Mouse (Mus musculus) neural tube, embryonic 12.5 days (tissue): ENCODE measurements at regions not wholly inside any gene's neighbourhood (a gene's known extent, or its start where the extent isn't known, plus 50 kb on each side); places are given as distances from the start of the nearest gene placed in this dataset.

Experiments
- ATAC-seq: fragments of 200-750 bp; cut with Nextera tagmentation; 2 replicates; pipeline ENCODE4 v1.8.0; 2017; ENCODE audit warnings: low read depth, mild to moderate bottlenecking, moderate TSS enrichment, moderate library complexity; ENCODE audit not compliant: low FRiP score
- H3K27ac ChIP-seq: fragments of 300-500 bp; sonication (generic); 2 replicates; pipeline ENCODE4 v1.5.1; 2016
- H3K27me3 ChIP-seq: fragments of 300-500 bp; sonication (generic); replicated peaks from 2 replicates; pipeline ENCODE4 v1.6.1; 2016; ENCODE audit warnings: mild to moderate bottlenecking
- H3K36me3 ChIP-seq: fragments of 300-500 bp; sonication (generic); 2 replicates; pipeline ENCODE4 v1.6.1; 2016; ENCODE audit warnings: mild to moderate bottlenecking
- H3K4me1 ChIP-seq: fragments of 300-500 bp; sonication (generic); 2 replicates; pipeline ENCODE4 v1.6.1; 2016
- H3K4me2 ChIP-seq: fragments of 300-500 bp; sonication (generic); replicated peaks from 2 replicates; pipeline ENCODE4 v1.6.1; 2016; ENCODE audit warnings: mild to moderate bottlenecking
- H3K4me3 ChIP-seq: fragments of 300-500 bp; sonication (generic); 2 replicates; pipeline ENCODE4 v1.5.1; 2016
- H3K9ac ChIP-seq: fragments of 300-500 bp; sonication (generic); 2 replicates; pipeline ENCODE4 v1.6.1; 2016; ENCODE audit warnings: mild to moderate bottlenecking
- H3K9me3 ChIP-seq: fragments of 300-500 bp; sonication (generic); 2 replicates; pipeline ENCODE4 v1.6.1; 2016; ENCODE audit warnings: mild to moderate bottlenecking
- WGBS: fragments of 180-500 bp; shearing (Covaris S2); methylation state at CpG from one replicate; pipeline ENCODE4 v1.1.7; 2016; 5-methylcytosine and 5-hydroxymethylcytosine counted together

DNA sequence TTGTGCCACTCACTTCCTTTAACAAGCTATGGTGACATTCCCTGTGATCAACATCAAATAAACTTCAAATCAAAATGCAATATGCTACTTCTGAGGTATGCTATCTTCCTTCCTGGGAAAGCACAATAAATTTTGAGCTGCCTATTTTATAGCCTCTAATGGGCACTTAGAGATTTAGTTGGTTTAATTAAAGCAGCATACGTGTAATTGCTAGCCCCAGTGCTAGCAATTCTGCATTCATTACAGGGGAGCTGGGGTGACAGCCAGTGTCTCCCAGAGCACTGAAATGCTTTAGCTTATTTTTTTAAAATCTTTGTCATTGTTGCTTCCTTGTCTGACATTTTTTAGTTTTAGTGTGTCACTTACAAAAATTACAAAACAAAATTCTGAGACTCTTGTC lies 355.8 kb downstream of the Rnd3 start:
- Histone ChIP-seq H3K4me1 (peaks cover 3% of the 10 kb centered on the region; the same call in 1 of the 2 replicates), H3K4me2 (no peak overlapping the region), H3K27me3 (no peaks in the 10 kb centered on the region), H3K4me3 (no peak overlapping the region), H3K9me3 (0 out of 2 replicates have a peak, but pooled peaks cover 5% of the 10 kb centered on the region), H3K27ac (no peak overlapping the region), H3K9ac (no peak overlapping the region), H3K36me3 (no peaks in the 10 kb centered on the region)
- ATAC-seq, result no peak
- WGBS, result 38% methylated on average over 1 of the region's 1 CpGs

- no peak overlapping the region for H3K9ac ChIP-seq
- H3K4me2 ChIP-seq, result no peak overlapping the region
- H3K4me3 ChIP-seq, result no peak overlapping the region
- no peaks in the 10 kb centered on the region for H3K27me3 ChIP-seq
- ATAC-seq, result no peak
- H3K27ac ChIP-seq, result no peak overlapping the region
- peaks cover 3% of the 10 kb centered on the region; the same call in 1 of the 2 replicates for H3K4me1 ChIP-seq
- H3K9me3 ChIP-seq, result 0 out of 2 replicates have a peak, but pooled peaks cover 5% of the 10 kb centered on the region
- WGBS, result 83% methylated on average over 4 of the region's 4 CpGs
- H3K36me3 ChIP-seq, result no peaks in the 10 kb centered on the region
These were observed 359.8 kb downstream of the Rnd3 start for GRCm38 (mm10) chr2:50789051-50789651.

- Histone ChIP-seq H3K4me1 (no peaks in the 10 kb centered on the region), H3K9me3 (no peaks in the 10 kb centered on the region), H3K4me3 (no peak overlapping the region), H3K27me3 (no peaks in the 10 kb centered on the region), H3K27ac (no peak overlapping the region), H3K9ac (no peak overlapping the region), H3K4me2 (no peak overlapping the region), H3K36me3 (no peaks in the 10 kb centered on the region)
- ATAC-seq, result no peak
- WGBS, result 83% methylated on average over 8 of the region's 8 CpGs
These were observed 376.8 kb downstream of the Rnd3 start for GRCm38 (mm10) chr2:50772101-50772500.

- WGBS, result 94% methylated on average over 2 of the region's 2 CpGs
- no peak overlapping the region for H3K4me2 ChIP-seq
- H3K4me1 ChIP-seq, result peaks cover 8% of the 10 kb centered on the region; the same call in 1 of the 2 replicates
- H3K9ac ChIP-seq, result no peak overlapping the region
- no peaks in the 10 kb centered on the region for H3K27me3 ChIP-seq
- H3K9me3 ChIP-seq, result no peaks in the 10 kb centered on the region
- no peak for ATAC-seq
- H3K27ac ChIP-seq, result no peak overlapping the region
- H3K36me3 ChIP-seq, result no peaks in the 10 kb centered on the region
- no peak overlapping the region for H3K4me3 ChIP-seq
These were observed 389.9 kb downstream of the Rnd3 start for GRCm38 (mm10) chr2:50759016-50759415.

DNA sequence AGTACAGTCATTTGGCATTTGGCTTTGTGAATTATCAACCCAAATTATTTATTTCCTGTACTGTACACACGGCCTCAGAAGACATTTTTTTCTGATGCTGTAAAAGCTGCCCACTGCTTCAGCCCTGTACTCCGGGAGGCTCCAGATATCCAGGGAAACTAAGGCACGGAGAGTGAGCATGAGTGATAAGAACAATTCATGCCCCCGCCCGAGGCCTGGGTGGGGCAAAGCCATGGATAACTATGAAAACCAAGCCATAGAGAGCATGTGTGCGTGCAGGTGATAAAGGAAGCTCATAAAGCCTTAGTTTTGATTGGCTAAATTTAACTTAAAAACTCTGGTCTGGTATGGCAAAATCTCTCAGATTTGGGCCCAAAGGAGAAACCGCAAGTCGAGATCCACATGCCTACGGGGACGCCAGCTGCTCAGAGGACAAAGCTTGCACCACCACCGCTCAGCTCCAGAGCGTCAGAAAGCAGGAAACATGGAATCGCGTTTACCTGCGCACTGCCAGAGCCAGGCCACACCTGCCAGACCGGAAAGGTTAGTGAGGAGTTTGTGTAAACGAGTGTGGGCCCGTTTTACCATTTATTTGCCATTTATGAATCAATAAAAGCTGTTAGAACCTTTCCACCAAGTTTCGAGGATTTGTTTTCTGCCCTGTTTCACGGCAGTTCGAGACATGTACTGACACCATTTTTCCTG lies 390.9 kb downstream of the Rnd3 start:
- Histone ChIP-seq H3K4me3 (no peak overlapping the region), H3K9ac (no peak overlapping the region), H3K27me3 (no peaks in the 10 kb centered on the region), H3K4me2 (no peak overlapping the region), H3K9me3 (no peaks in the 10 kb centered on the region), H3K4me1 (peaks cover 8% of the 10 kb centered on the region; the same call in 1 of the 2 replicates), H3K36me3 (no peaks in the 10 kb centered on the region), H3K27ac (no peak overlapping the region)
- 91% methylated on average over 21 of the region's 21 CpGs for WGBS
- no peak for ATAC-seq

- Histone ChIP-seq H3K27ac (no peak overlapping the region), H3K27me3 (no peaks in the 10 kb centered on the region), H3K4me1 (peaks cover 8% of the 10 kb centered on the region; the same call in 1 of the 2 replicates), H3K9ac (no peak overlapping the region), H3K4me3 (no peak overlapping the region), H3K9me3 (no peaks in the 10 kb centered on the region), H3K4me2 (no peak overlapping the region), H3K36me3 (no peaks in the 10 kb centered on the region)
- 32% methylated on average over 9 of the region's 9 CpGs for WGBS
- ATAC-seq, result peak; percentile 75
These were observed 393.1 kb downstream of the Rnd3 start for GRCm38 (mm10) chr2:50755616-50756450.

- Histone ChIP-seq H3K27ac (no peak overlapping the region), H3K27me3 (no peaks in the 10 kb centered on the region), H3K4me2 (no peak overlapping the region), H3K9me3 (no peaks in the 10 kb centered on the region), H3K9ac (no peak overlapping the region), H3K4me1 (peaks cover 8% of the 10 kb centered on the region; the same call in 1 of the 2 replicates), H3K4me3 (no peak overlapping the region), H3K36me3 (no peaks in the 10 kb centered on the region)
- 0 out of 2 replicates have a peak, but pooled peaks have one; percentile 7 for ATAC-seq
- WGBS, result 49% methylated on average over 6 of the region's 6 CpGs
These were observed 393.8 kb downstream of the Rnd3 start for GRCm38 (mm10) chr2:50755160-50755559.

GRCm38 (mm10) chr2:50752408-50752807 lies 396.5 kb downstream of the Rnd3 start:
- ATAC-seq, result no peak
- no peak overlapping the region for H3K4me3 ChIP-seq
- H3K9ac ChIP-seq, result no peak overlapping the region
- 87% methylated on average over 9 of the region's 9 CpGs for WGBS
- H3K27me3 ChIP-seq, result no peaks in the 10 kb centered on the region
- no peaks in the 10 kb centered on the region for H3K36me3 ChIP-seq
- H3K27ac ChIP-seq, result no peak overlapping the region
- no peaks in the 10 kb centered on the region for H3K9me3 ChIP-seq
- H3K4me2 ChIP-seq, result no peak overlapping the region
- H3K4me1 ChIP-seq, result peaks cover 4% of the 10 kb centered on the region; the same call in 1 of the 2 replicates

DNA sequence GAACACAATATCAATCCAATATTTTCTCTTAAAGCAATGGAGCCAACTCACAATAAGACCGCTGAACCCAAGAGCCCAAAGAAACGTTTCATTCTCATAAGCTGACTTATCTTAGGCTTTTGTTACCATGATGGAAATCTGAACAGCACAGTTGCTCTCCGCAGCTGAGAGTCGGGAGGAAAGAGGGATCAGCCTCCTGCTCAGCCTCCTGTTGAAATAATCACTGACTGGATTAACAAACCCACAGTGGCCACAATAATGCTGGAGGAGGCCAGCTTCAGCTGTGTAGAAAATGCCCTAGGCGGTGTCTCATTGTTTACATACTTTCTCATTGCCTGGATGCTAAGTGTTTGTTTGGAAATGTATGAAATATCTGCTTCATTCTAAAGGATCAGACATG lies 398.1 kb downstream of the Rnd3 start:
- 84% methylated on average over 5 of the region's 5 CpGs for WGBS
- Histone ChIP-seq H3K4me1 (no peaks in the 10 kb centered on the region), H3K27me3 (no peaks in the 10 kb centered on the region), H3K9ac (no peak overlapping the region), H3K36me3 (no peaks in the 10 kb centered on the region), H3K4me2 (no peak overlapping the region), H3K9me3 (no peaks in the 10 kb centered on the region), H3K4me3 (no peak overlapping the region), H3K27ac (no peak overlapping the region)
- ATAC-seq, result no peak

DNA sequence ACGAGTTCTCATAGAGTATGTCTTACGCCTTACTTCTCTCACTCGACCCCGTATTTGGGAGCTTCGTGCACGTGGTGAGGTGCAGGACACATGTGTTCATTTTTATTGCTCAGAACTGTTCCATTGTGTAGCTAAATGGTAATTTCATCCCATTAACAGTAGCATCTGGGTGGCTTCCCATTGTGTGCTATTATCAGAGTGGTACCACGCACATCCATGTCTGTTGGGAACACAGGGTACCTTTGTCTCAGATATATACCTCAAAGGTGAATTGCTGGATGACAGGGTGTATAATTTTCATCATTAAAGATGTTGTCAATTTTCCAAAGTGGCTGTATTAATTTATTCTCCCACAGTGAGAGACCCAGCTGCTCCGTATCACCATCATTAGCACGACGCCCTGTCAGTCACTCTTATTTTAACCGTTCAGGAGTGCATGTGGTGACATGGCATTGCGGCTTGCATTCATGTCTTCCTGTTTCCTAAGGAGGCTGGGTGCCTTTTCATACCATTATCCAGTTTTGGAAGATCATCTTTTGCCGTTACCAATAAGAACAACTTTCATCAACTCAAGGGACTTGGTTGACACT lies 404.2 kb downstream of the Rnd3 start:
- Histone ChIP-seq H3K9ac (no peak overlapping the region), H3K4me3 (no peak overlapping the region), H3K9me3 (no peaks in the 10 kb centered on the region), H3K4me2 (no peak overlapping the region), H3K4me1 (peaks cover 8% of the 10 kb centered on the region; the same call in 1 of the 2 replicates), H3K27me3 (no peaks in the 10 kb centered on the region), H3K27ac (no peak overlapping the region), H3K36me3 (no peaks in the 10 kb centered on the region)
- WGBS, result 59% methylated on average over 13 of the region's 13 CpGs
- ATAC-seq, result peak; percentile 70

GRCm38 (mm10) chr2:50743785-50744258 lies 405.1 kb downstream of the Rnd3 start:
- peaks cover 10% of the 10 kb centered on the region; the same call in 1 of the 2 replicates for H3K4me1 ChIP-seq
- WGBS, result 97% methylated on average over 3 of the region's 3 CpGs
- H3K27ac ChIP-seq, result no peak overlapping the region
- no peak overlapping the region for H3K4me3 ChIP-seq
- H3K9me3 ChIP-seq, result no peaks in the 10 kb centered on the region
- ATAC-seq, result peak; percentile 48; the same call in 1 of the 2 replicates
- no peak overlapping the region for H3K9ac ChIP-seq
- no peak overlapping the region for H3K4me2 ChIP-seq
- no peaks in the 10 kb centered on the region for H3K27me3 ChIP-seq
- H3K36me3 ChIP-seq, result no peaks in the 10 kb centered on the region

DNA sequence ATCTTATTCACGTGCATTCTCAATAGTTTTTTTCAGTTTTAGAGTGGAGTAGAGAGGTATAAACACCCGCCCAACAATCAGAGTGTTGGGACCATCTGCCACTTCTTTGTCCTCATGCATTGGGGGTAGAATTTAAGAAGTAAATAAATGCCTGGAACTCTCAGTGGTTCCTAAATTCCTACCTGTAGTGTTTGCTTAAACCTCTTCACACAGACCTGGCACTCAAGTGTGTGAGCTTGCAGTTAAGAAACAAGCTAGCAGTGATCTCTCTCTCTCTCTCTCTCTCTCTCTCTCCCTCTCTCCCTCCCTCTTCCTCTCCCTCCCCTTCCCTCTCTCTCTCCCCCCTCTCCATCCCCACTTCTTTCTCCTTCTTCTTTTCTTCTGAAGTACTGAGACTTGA lies 406.5 kb downstream of the Rnd3 start:
- no peak overlapping the region for H3K4me2 ChIP-seq

More for the DNA sequence above, 406.5 kb downstream of the Rnd3 start:
- 73% methylated on average over 2 of the region's 2 CpGs for WGBS
- H3K9me3 ChIP-seq, result no peaks in the 10 kb centered on the region
- no peak overlapping the region for H3K27ac ChIP-seq
- no peaks in the 10 kb centered on the region for H3K27me3 ChIP-seq
- no peak for ATAC-seq
- H3K9ac ChIP-seq, result no peak overlapping the region
- peaks cover 13% of the 10 kb centered on the region; the same call in 1 of the 2 replicates for H3K4me1 ChIP-seq
- no peaks in the 10 kb centered on the region for H3K36me3 ChIP-seq
- H3K4me3 ChIP-seq, result no peak overlapping the region
